ENCODE assay signal across 8 mouse cellular contexts in the genomic region with DNA sequence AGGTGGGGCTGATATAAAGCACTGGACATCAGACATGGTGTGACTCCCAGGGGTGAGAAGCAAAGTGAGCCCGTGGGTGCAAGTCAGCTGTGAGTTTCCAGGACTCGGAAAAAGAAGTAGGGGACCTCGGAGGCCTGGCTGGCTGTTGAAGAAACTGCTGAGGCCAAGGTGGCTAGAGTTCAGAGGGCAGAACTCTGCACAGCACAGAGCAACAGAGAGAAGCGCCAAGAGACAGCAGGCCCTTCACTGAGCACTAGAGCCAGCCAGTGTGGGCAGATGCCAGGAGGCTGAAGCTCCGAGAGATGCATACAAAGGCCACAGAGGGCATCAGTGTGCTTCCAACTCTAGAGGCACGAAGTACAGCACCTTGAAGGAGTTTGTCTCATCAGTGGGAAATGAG. TPM values are rescaled to one million over a fixed set of nuclear protein-coding genes. Genes with fewer than 3 reads are reported as not detected.
DNase-seq lines count a peak whose midpoint lies in the region.

No protein-coding gene starts in this region.

- DNase-seq in gastrocnemius, adult 18-20 months (ENCODE audit: low spot score), result peak; percentile 72
- DNase-seq in gastrocnemius, postnatal 10 days, result no peak
- DNase-seq in ovary, adult 18-20 months (ENCODE audit: low spot score), result peak; percentile 33
- no peak for DNase-seq in ovary, postnatal 14 days (ENCODE audit: low spot score)
- DNase-seq in kidney, postnatal 36 days, result peak; percentile 51 to 61
- DNase-seq in skeletal muscle tissue, adult 2 months (ENCODE audit: low read depth, low spot score), result peak; percentile 74
- no peak for DNase-seq in left cerebral cortex, postnatal 25 days (ENCODE audit: low spot score in 2 of 2)
- DNase-seq in cerebellum, adult 18-20 months, result no peak

- intact Hi-C loops in left cerebral cortex, postnatal 25 days (cut with DNase I), result no loop called here

RNA-seq across cellular contexts. Expression of gene Rnf141, which starts 26.1 kb away (rescaled TPM):
- total RNA-seq in gastrocnemius, adult 18-20 months (2021), result 10 to 100 TPM; 19.3 to 23.7 TPM
- 10 to 100 TPM; 14.6 to 17.6 TPM for total RNA-seq in gastrocnemius, postnatal 10 days (2021)
- 10 to 100 TPM; 70.9 to 82.1 TPM for total RNA-seq in left cerebral cortex, postnatal 25 days (2021)

RNA-seq across cellular contexts. Expression of gene Lyve1, which starts 44.8 kb away (rescaled TPM):
- total RNA-seq in gastrocnemius, adult 18-20 months (2021), result 1 to 10 TPM; 3.9 to 6.5 TPM
- 10 to 100 TPM in 1 of 2 experiments, 1 to 10 TPM in 1; 8.4 to 11.5 TPM for total RNA-seq in gastrocnemius, postnatal 10 days (2021)
- total RNA-seq in left cerebral cortex, postnatal 25 days (2021), result 1 to 10 TPM; 1.3 to 3.0 TPM

RNA-seq across cellular contexts. Expression of gene Ampd3, which starts 50.2 kb away (rescaled TPM):
- 10 to 100 TPM; 10.8 to 15.2 TPM for total RNA-seq in gastrocnemius, adult 18-20 months (2021)
- 1 to 10 TPM; 4.8 to 7.2 TPM for total RNA-seq in gastrocnemius, postnatal 10 days (2021)
- 10 to 100 TPM; 22.0 to 24.2 TPM for total RNA-seq in left cerebral cortex, postnatal 25 days (2021)

Comparison
In these comparisons a context has a peak if more than half of its experiments do, and no peak if none do; other contexts are left out.
1. DNase-seq: peak in gastrocnemius, adult 18-20 months (single experiment), ovary, adult 18-20 months (single experiment), kidney, postnatal 36 days (2 of 2) and skeletal muscle tissue, adult 2 months (single experiment); none in gastrocnemius, postnatal 10 days (single experiment), ovary, postnatal 14 days (single experiment), left cerebral cortex, postnatal 25 days (0 of 2) and cerebellum, adult 18-20 months (0 of 2).